Mouse (Mus musculus) ZHBTc4 (cell line): ENCODE measurements at regions not wholly inside any gene's neighbourhood (a gene's known extent, or its start where the extent isn't known, plus 50 kb on each side); places are given as distances from the start of the nearest gene placed in this dataset.

ENCODE experiments used
- DNase-seq: peaks from one replicate; pipeline ENCODE4 v3.0.0-alpha.2; 2011; ENCODE audit warnings: low read depth, low spot score

GRCm38 (mm10) chr12:64550915-64551570 is 76.6 kb upstream of the Fscb start:
- DNase-seq: peak; percentile 20

DNA sequence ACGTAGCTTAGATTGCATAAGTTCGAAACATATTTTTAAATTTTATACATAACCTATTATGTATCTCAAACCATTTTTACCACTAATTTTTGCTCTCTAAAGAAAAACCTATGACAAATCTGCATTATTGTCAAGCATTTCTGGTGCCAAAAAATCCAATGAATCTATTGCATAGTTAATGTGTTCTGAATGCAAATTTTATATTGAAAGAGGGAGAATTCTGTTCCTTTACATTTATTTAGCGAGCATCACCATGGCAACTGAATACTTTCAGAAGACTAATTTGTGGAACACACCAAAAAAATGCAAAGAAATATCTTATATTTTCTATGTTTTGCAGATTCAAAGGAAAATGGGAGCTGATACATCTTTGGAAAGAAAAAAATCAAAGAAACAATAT is 66.6 kb upstream of the Fscb start:
- DNase-seq: no peak
